Mouse (Mus musculus) megakaryocyte-erythroid progenitor cell, adult 5-6 weeks (primary cell): ENCODE data around the gene Kif1b. TPM values are rescaled to one million over a fixed set of nuclear protein-coding genes. Genes with fewer than 3 reads are reported as not detected.
A peak's percentile ranks its signal among the peaks of the same experiment; 100 is the strongest.
"Not testable (repeated sequence)": the region's sequence is repeated elsewhere in the genome, so short reads cannot be mapped to it uniquely, and the experiment has no call there.

Experiments used
- ATAC-seq: replicated peaks from 2 replicates; pipeline ENCODE4 v1.8.0; 2016; ENCODE audit warnings: mild to moderate bottlenecking, inconsistent platforms; ENCODE audit not compliant: severe bottlenecking, poor library complexity, low FRiP score, low TSS enrichment
- total RNA-seq, 2 experiments: library from RNA; stranded (forward) in 1 of 2; stranded (reverse) in 1 of 2; fragments of 200-1000, 215-1000 nt in 1 of 2; fragments of >200 nt in 1 of 2; fragmentation: Nextera tagmentation in 1 of 2; gene quantifications; 2 replicates each; pipeline ENCODE4 v1.2.3; 2014 to 2017

Gene Kif1b
- total RNA-seq, 2 experiments from 2014 or later: 4.6 to 8.1 TPM

GRCm38 (mm10) chr4:149182755-149183154 lies 124.7 kb downstream of the Kif1b start:
- no peak for ATAC-seq

- no peak for ATAC-seq
Observed at GRCm38 (mm10) chr4:149182192-149182591, 125.3 kb downstream of the Kif1b start.

- ATAC-seq: no peak
Observed at GRCm38 (mm10) chr4:149179573-149179972, 127.9 kb downstream of the Kif1b start.

GRCm38 (mm10) chr4:149179160-149179559 lies 128.3 kb downstream of the Kif1b start:
- ATAC-seq: no peak

GRCm38 (mm10) chr4:149178328-149178727 lies 129.2 kb downstream of the Kif1b start:
- no peak for ATAC-seq

- ATAC-seq: no peak
Observed at GRCm38 (mm10) chr4:149177046-149177445, 130.4 kb downstream of the Kif1b start.

- no peak for ATAC-seq
Observed at GRCm38 (mm10) chr4:149176645-149177044, 130.8 kb downstream of the Kif1b start.

GRCm38 (mm10) chr4:149173661-149174060 lies 133.8 kb downstream of the Kif1b start:
- ATAC-seq: no peak

GRCm38 (mm10) chr4:149172666-149173065 lies 134.8 kb downstream of the Kif1b start:
- no peak for ATAC-seq

GRCm38 (mm10) chr4:149172083-149172482 lies 135.4 kb downstream of the Kif1b start:
- ATAC-seq: no peak

- no peak for ATAC-seq
Observed at GRCm38 (mm10) chr4:149171581-149171981, 135.9 kb downstream of the Kif1b start.

- ATAC-seq: no peak
Observed at GRCm38 (mm10) chr4:149170394-149170931, 137.0 kb downstream of the Kif1b start.

GRCm38 (mm10) chr4:149169926-149170325 lies 137.6 kb downstream of the Kif1b start:
- not testable (repeated sequence) for ATAC-seq

- no peak for ATAC-seq
Observed at GRCm38 (mm10) chr4:149168016-149168415, 139.5 kb downstream of the Kif1b start.

GRCm38 (mm10) chr4:149166957-149167611 lies 140.4 kb downstream of the Kif1b start:
- ATAC-seq: 0 out of 2 replicates have a peak, but pooled peaks have one; percentile 13

GRCm38 (mm10) chr4:149166215-149166946 lies 141.1 kb downstream of the Kif1b start, which contains the start of gene Pgd:
TSS of gene Pgd (minus strand) at chr4:149166771.
- ATAC-seq: peak; percentile 97

- ATAC-seq: no peak
Observed at GRCm38 (mm10) chr4:149164150-149164549, 143.3 kb downstream of the Kif1b start.

- ATAC-seq: no peak
Observed at GRCm38 (mm10) chr4:149163196-149163595, 144.3 kb downstream of the Kif1b start.

GRCm38 (mm10) chr4:149161166-149161565 lies 146.3 kb downstream of the Kif1b start:
- no peak for ATAC-seq

GRCm38 (mm10) chr4:149159891-149160290 lies 147.6 kb downstream of the Kif1b start:
- no peak for ATAC-seq

- no peak for ATAC-seq
Observed at GRCm38 (mm10) chr4:149159203-149159602, 148.3 kb downstream of the Kif1b start.
